Mouse (Mus musculus) stomach, postnatal 0 days (tissue): ENCODE results near the gene Sh3pxd2a.

Source experiments
- CTCF ChIP-seq: IDR thresholded peaks from 2 replicates; pipeline ENCODE4 v1.5.1; 2016; ENCODE audit warnings: antibody characterized with exemption, low read depth, mild to moderate bottlenecking, moderate library complexity
- EP300 ChIP-seq: optimal IDR thresholded peaks from 2 replicates; pipeline ENCODE3; 2016; ENCODE audit warnings: antibody characterized with exemption

- TF ChIP-seq CTCF (no peak), EP300 (no peak)
Measured at GRCm38 (mm10) chr19:47329102-47329501, 135.1 kb downstream of the Sh3pxd2a start.
